Mouse (Mus musculus) cerebellum, postnatal 14 days (tissue): ENCODE measurements at regions not wholly inside any gene's neighbourhood (a gene's known extent, or its start where the extent isn't known, plus 50 kb on each side); places are given as distances from the start of the nearest gene placed in this dataset.
A peak's percentile ranks its signal among the peaks of the same experiment; 100 is the strongest.

Experiments
- DNase-seq, 2 experiments: peaks; one replicate each; pipeline ENCODE4 v3.0.0; 2021; ENCODE audit warnings: mixed read lengths in 2 of 2

DNA sequence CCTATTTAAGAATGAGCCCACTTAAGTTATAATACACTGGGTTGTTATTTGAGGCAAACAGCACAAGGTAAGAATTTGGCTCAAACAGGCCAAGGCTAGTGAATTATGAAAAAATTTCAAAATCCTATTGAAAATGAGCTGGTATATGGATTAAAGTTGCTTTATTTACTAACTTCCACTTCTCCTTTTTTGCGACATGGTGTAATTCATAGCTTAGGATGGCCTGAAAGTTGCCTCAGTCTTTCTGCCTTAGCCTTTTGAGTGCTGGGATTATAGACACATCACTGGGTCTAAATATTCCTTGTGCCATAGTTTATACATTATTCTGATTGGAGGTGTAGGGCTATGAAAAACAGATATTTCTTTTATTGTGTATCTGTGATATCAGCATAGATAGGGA is 81.9 kb downstream of the Edem1 start:
- DNase-seq: no peak

DNA sequence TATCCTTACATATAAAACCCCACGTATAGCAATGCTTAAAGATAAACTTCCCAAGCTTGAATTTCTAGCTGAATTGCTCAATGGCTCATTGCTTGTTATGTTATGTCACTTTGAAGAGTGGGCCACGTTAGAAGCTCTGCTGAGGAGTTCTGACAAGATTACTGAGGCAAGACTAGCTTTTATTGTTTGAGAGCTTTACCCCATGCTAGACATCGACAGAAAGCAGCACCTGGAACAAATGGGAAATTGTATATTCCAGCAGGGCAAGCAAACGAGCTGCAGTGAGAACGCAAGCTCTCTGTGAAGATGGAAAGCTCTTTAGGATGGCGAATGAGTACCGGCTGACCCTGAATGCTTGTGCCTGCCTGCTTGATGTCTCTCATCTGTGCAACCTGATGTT is 84.1 kb downstream of the Edem1 start:
- no peak for DNase-seq

DNA sequence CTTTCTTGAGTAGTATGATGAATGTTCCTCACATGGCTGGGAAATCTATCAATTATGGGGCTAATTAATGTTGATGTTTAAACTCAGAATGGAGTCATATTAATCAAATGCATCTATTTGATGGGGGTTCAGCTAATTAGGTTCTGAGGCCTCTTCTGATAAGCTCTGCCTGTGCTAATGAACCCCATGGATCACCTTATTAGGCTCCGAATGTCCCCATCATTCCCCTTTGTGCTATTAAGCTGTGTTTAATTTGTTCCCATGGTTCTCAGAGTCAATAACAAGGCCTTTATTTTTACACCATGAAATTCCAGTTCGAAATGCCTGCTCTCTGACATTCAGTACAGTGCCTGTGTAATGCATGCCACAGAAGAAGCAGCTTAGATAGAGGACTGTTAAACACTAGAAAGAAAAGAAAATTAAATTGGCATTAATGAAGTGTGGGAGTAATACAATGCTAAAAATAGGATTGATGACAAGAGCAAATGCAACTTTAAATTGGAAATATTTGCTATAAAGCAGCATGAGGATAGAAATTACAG is 91.0 kb downstream of the Edem1 start:
- no peak for DNase-seq

DNA sequence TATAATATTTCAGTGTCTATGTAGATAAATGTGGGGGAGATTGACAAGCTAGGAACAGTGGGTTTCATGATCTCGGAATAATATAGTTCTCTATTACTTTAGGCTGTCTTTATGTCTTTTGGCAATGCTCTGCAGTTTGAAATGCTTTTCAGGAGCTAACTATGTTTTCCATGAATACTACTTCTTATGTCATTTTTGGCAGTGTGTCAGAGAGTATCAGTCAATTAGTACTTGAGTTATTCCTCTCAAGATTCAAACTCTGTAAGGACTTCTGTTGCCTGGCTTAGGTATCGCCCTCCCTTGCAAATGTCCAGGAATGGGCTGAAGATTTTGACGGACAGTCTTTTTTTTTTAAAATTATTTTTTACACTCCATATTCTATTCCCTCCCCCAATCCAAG is 92.7 kb downstream of the Edem1 start:
- no peak for DNase-seq

DNA sequence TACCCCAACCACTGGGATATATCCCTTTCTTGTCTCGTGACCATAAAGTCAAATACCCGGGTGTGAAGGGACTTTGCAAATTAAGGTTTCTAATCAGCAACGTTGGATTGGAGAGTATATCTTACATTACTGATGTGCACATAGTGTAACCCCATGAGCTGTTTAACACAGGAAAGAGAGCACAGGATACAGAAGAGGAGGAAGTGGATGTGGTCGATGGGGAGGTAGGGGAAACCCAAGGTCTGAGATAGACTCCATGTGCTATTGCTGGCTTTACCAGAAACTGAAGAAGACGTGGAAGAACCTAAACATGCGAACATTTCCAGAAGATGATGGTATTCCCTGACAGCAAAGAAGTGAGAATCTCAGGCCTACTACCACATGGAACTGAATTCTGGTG is 94.1 kb downstream of the Edem1 start:
- DNase-seq: no peak

DNA sequence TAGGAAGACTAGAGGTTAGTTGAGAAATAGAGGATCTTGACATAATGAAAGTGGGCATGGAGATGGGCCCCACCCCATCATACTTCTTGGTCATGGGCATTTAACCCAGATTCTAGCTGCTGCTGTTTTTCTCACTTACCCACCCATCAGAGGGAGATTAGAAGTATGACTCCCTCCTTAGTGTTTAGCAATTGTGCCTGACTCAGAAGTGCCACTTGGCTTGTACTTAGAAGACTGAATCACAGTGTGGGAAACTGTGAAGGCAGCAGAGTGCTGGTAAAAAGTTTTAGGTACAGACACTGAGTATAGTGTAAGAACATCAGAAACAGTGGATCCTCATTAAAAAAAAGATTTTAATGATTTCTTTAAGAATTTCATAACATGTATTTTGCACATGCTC is 100.5 kb downstream of the Edem1 start:
- no peak for DNase-seq

DNA sequence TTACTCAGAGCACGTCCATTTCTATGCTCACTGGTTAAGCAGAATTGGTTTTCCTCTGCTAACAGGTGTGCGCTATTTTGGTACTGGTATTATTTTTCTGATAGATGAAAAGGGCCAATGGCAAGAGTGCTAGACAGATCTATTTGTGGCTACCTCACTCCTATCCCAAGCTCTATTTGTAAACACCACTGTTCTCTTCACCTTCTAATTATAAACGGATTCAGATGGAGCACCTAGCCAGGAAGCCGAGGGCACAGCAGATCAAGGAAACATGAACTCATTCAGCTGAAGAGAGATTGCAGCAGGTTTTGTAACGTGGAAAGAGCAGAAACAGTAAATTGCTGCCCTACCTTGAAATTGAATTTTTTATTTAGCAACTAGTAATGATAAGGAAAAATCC is 110.2 kb downstream of the Edem1 start:
- DNase-seq: no peak

DNA sequence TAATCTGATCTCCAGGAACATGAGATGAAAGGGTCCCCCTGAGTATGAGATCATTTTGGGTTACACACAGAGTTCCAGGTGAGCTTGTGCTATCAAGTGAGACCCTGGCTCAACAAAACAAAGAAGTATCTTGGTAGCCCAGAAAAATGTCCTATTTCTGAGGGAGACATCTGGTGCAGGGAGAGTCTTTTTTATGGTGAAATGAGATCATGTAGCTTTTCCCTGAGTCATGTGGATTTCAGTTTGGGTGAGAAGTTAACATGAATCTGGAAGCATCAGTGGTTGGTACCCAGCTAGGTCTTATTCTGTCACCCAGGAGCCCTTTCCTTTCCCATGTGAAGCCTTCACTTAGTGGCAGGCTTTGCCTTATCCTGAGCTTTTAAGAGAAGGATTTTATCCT is 113.8 kb downstream of the Edem1 start:
- DNase-seq: no peak

DNA sequence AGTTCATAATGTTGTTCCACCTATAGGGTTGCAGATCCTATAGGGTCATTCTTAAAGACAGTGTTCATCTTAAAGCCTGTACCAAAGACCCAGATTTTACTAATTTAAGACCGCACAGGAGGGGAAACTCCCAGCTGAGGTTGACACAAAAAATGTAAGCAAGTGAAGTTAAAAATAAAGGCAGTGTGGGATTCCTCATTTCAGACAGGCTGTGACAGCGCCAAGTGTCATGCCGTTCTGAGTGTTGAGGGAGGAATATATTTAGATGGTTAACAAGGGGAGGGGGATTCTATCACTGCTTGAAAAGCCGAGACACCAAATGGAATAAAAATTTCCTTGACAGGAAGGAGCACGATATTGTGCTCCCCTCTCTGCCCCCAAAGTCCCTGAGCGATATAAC is 123.9 kb downstream of the Edem1 start:
- DNase-seq: no peak

DNA sequence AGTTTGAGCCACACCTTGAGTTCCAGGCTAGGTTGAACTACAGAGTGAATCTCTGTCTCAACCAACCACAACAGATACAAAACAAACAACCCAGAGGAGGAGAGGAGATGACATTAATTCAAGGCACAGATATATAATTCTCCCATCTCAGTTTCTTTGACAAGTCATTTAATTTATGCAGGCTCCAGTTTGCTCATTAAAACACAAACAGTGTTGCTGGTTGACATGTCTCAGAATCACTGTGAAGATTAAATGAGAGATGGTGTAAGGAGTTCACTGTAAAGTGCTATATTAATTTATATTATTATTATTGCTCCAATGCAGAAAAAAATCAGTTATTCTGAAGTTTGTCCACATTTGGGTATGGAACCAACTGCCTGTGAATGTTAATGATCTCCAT is 134.4 kb downstream of the Edem1 start:
- DNase-seq: no peak

DNA sequence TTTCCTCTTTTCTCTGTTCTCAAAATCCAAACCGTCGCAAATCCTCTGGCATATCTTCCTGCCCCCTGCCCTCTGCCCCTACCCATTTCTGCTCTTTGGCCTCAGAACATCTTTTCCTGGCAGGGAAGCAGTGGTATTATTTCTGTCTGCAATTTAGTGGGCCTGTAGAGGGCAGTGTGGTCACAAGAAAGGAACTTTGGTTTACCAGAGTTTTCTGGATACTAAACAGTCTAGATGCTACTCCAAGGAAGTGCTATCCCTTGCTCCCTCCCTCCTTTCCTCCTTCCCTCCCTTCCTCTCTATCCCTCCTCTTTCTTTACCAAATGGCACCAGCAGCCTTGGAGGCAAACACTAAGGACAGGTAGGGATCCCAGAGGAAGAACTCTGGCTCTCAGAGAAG is 134.9 kb downstream of the Edem1 start:
- DNase-seq: peak; percentile 67 to 78

DNA sequence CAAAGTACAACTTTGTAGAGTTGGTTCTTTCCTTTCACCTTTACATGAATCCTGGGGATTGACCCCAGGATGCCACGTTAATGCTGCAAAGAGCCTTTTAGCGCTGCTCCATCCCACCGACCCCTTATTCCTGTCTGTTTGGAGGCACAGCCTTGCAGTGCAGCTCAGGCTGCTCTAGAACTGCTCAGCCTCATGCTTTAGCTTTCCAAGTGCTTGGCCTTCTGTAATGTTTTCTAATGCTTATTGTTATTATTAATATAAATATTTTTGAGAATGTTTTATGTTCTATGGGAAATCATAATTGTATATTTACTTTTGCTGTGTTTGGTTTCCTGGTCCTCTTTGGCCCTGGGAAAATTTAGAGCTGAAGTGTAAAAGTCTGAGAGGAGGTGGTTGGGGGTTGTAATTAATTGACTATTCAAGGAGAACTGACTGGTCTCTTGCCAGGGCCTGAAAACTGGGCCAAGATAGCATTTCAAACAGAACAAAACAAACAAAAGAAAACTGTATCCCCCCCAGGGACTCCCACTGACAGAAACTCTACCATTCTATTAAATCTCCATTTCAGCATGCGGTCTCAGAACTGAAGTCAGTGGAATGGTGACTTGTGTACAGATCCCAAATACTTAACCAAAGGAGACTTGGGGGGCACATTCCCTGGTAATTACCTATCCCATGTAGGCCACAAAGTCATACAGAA is 141.2 kb downstream of the Edem1 start:
- DNase-seq: peak in 1 of 2 experiments; percentile 5

DNA sequence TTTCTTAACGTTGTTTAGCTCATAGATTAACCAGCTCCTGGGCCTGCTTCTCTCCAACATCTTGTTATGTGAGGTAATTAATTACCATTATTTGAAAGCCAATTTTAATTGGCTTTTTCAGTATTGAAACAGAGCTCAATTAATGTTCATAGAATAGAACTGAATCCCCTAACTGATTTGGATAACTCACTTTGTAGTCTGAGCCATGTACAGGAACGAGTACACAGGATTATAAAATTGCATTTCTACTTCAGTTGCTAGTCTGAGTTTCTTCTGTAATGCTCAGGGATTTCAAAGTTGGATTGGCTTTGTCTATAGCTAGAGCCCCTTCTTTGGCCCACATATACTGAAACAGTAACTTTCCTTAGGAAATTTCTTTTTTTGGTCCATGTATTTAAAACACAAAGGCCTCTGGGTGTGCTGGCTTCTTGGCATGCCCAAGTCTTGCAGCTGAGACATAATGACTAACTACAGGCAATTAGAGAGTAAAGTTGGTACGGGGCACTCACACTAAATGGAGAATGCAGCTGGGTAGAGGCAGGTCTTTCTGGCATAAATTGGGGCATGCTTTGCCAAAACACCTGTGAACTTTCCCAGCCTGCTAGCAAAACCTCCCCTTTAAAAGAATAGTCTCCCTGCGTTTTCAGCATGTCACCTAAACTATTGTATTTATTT is 143.1 kb downstream of the Edem1 start:
- DNase-seq: no peak

DNA sequence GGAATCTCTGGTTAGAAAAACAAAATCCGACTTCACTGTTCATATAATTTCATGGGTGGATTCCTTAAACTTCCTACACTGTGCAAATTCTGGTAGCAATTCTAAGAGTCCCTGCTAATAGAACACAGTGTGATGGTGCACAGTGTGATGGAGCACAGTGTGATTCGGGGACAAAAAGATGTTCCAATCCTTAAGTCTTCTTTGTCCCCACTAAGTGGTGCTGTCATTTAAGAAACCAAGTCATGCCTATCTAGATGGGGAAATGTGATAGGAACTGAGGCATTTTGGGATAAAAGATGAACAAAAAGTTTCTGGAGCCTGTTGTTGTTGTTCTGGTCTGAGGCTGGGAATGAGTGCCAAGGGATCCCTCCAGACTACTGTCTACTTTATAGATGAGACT is 145.3 kb downstream of the Edem1 start:
- no peak for DNase-seq

DNA sequence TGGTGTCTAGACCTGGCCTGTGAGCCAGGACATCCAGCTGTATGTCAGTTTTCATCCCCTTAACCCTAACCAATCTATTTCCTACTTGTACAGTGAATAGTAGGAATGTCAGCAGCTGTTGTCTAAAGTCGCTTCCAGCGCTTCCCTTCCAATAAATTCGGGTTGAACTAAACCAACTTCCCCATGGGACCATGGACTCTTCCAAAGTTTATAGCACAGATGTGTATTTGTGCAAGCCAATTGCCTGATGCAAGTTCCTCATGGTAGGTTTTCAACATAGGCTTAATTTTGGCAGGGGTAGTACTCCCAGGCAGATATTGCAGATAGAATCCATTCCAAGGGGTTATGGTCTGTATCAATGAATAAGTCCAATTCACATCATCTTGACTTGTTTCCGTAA is 161.1 kb downstream of the Edem1 start:
- no peak for DNase-seq

DNA sequence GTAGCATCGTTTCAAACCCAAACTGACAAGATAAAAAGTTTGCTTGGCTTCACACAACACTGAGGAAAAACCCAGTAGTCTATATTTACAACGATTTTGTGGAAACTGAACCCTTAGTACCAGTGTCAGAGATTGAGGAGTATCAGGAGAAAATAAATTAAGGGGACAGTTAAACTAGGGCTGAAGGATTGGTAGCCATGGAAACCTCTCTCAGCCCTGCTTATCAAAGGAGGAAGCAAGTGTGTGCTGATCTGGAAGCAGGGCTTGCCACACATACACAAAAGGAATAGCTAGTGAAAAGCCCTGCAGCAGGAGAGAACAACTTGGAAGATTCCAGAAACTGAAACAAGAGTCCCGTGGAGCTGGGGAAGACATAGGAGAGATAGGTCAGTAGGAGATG is 165.3 kb downstream of the Edem1 start:
- no peak for DNase-seq

DNA sequence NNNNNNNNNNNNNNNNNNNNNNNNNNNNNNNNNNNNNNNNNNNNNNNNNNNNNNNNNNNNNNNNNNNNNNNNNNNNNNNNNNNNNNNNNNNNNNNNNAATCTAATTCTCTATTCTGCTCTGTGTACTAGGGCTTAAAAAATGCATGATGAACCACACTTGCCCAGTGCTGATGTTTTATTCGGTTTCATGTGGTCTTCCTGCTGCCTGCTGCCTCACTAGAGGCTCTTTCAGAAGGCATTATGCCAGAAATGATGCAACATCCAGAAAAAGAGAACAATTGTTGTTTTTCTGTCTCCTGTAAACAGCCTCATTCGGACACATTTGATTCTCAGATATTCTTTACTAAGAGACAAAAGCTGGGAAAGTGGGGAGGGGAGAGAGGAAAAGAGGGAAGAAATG is 176.0 kb downstream of the Edem1 start:
- DNase-seq: no peak

DNA sequence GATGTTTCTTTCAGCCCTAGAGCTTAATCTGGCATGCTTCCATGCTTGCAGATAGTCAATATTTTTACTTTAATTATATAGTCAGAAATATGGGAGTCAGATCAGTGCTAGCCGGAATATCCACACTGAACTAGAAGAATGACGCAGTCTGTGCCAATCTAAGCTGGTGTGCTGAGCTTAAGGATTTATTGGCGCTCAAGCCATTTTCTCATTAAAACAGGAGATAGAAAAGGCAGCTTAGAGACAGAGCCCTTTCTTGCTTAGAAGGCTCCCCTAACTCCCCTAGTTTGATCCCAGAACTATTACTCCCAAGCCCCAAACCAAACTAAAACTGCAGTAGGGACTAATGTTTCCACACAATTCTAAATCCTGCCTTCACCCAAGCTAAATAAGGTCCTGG is 180.9 kb downstream of the Edem1 start:
- no peak for DNase-seq

DNA sequence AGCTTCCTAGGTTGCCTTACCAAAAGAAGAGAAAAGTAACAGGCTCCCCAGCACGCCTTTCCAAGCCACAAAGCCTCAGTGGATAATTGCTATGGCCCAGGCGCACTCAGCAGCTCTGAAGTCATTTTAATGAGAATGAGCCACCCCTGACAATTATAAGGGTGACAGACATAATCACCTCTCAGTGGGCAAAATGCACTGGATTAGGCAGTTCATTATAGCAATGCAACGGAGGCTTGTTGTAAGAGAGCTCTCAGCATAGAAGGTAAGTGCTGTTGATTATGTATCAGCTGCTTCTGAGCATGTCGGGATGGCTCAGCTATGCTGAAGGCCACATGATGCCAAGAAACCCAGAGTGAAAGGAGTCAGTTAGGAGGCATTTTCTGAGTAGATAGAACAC is 181.4 kb downstream of the Edem1 start:
- DNase-seq: no peak

DNA sequence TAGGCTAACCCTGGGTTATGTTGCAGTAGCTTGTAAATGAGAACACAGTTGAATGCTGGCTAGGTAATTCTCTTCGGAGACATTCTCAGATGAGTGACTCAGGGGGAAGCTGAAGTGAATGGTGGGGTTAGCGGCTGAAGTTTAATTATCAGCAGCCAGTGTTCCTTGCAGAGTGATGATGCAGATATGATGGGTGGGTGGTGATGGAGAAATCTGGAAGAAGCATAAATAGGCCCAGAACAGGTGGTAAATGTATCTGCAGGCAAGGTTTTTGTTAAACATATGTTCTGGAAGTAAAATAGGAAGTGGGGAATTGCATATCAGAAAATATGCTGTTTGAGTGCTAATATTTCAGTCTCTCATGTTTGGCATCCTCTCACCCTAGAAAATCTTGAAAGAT is 191.3 kb downstream of the Edem1 start:
- DNase-seq: no peak
